14 mouse cellular contexts compared by ENCODE assay signal in genomic region chr7:44955628-44956027, GRCm38 (mm10). TPM values are rescaled to one million over a fixed set of nuclear protein-coding genes. Genes with fewer than 3 reads are reported as not detected.
DNase-seq lines count a peak whose midpoint lies in the region; ATAC-seq and TF ChIP-seq lines count a peak whose summit lies in the region.
"Had no signal": no experiment of that assay in that cellular context is flagged by ENCODE, and none has a peak within 500 bp of the region (broad histone marks: within the 10 kb centered on the region; RNA-seq: fewer than 3 reads in every experiment).

No protein-coding gene starts in this region.

- TF ChIP-seq POLR2A in lung, adult 2 months (IDR thresholded peaks at IDR 0.05; ENCODE audit: borderline replicate concordance, extremely low read depth, low read depth, low read length) = no peak
- no peak for TF ChIP-seq POLR2A in ES-Bruce4 (IDR thresholded peaks at IDR 0.05; ENCODE audit: insufficient read depth, low read length)

- H3K36me3 ChIP-seq in forebrain, postnatal 0 days (ENCODE audit: insufficient read depth) = peaks cover 17% of the 10 kb centered on the region
- H3K36me3 ChIP-seq in forebrain, embryonic 11.5 days (ENCODE audit: control insufficient read depth, insufficient read depth, low read length) = no peaks in the 10 kb centered on the region
- H3K36me3 ChIP-seq in ES-Bruce4 (ENCODE audit: control insufficient read depth, insufficient read depth, low read length, poor library complexity, severe bottlenecking) = peaks cover 10% of the 10 kb centered on the region; the same call in 1 of the 2 replicates
- H3K36me3 ChIP-seq: liver, embryonic 15.5 days; stomach, embryonic 15.5 days had no signal

- peaks cover 7% of the 10 kb centered on the region; the same call in 1 of the 2 replicates for H3K27me3 ChIP-seq in forebrain, postnatal 0 days (ENCODE audit: insufficient read depth, low read length)
- H3K27me3 ChIP-seq in forebrain, embryonic 11.5 days (ENCODE audit: control insufficient read depth, insufficient read depth, low read length) = peaks cover 6% of the 10 kb centered on the region
- no peaks in the 10 kb centered on the region for H3K27me3 ChIP-seq in ES-Bruce4 (ENCODE audit: control insufficient read depth, insufficient read depth, low read length, poor library complexity, severe bottlenecking)

- H3K9ac ChIP-seq in forebrain, postnatal 0 days = no peak overlapping the region
- H3K9ac ChIP-seq in forebrain, embryonic 11.5 days (ENCODE audit: low read length) = no peak overlapping the region
- no peak overlapping the region for H3K9ac ChIP-seq in ES-Bruce4 (ENCODE audit: low read depth, poor library complexity, severe bottlenecking)
- H3K9ac ChIP-seq: forebrain, embryonic 13.5 days; liver, embryonic 15.5 days; stomach, embryonic 15.5 days had no signal

- H3K27ac ChIP-seq in forebrain, postnatal 0 days (ENCODE audit: low read depth, low read length) = no peak overlapping the region
- no peak overlapping the region for H3K27ac ChIP-seq in forebrain, embryonic 11.5 days (ENCODE audit: low read depth, low read length)
- no peak overlapping the region for H3K27ac ChIP-seq in ES-Bruce4 (ENCODE audit: insufficient read depth, low read length)
- H3K27ac ChIP-seq: forebrain, embryonic 13.5 days; heart, embryonic 10.5 days; liver, embryonic 15.5 days; stomach, embryonic 15.5 days had no signal

- no peaks in the 10 kb centered on the region for H3K9me3 ChIP-seq in forebrain, postnatal 0 days (ENCODE audit: low read length)
- no peaks in the 10 kb centered on the region for H3K9me3 ChIP-seq in forebrain, embryonic 11.5 days (ENCODE audit: control insufficient read depth, low read length)
- H3K9me3 ChIP-seq in ES-Bruce4 (replicated peaks; ENCODE audit: control insufficient read depth, insufficient read depth, low read length, poor library complexity, severe bottlenecking) = no peaks in the 10 kb centered on the region
- H3K9me3 ChIP-seq: forebrain, embryonic 13.5 days; heart, embryonic 10.5 days; liver, embryonic 15.5 days; neural tube, embryonic 13.5 days; stomach, embryonic 15.5 days had no signal

- TF ChIP-seq CTCF in forebrain, postnatal 0 days (IDR thresholded peaks at IDR 0.05; ENCODE audit: low read depth) = peak; percentile 58
- peak; percentile 30; the same call in 1 of the 2 replicates for TF ChIP-seq CTCF in lung, adult 2 months (IDR thresholded peaks at IDR 0.05; ENCODE audit: insufficient read depth, low read length)
- TF ChIP-seq CTCF in ES-Bruce4 (IDR thresholded peaks at IDR 0.05; ENCODE audit: low read depth, low read length) = peak; percentile 41

- WGBS in forebrain, postnatal 0 days = 52% methylated on average over 5 of the region's 5 CpGs
- WGBS in forebrain, embryonic 11.5 days = 53% methylated on average over 5 of the region's 5 CpGs
- whole genome bisulfite sequencing in lung, adult 2 months = 34% methylated on average over 5 of the region's 5 CpGs

- no peak overlapping the region for H3K4me2 ChIP-seq in forebrain, postnatal 0 days (ENCODE audit: low read depth)
- H3K4me2 ChIP-seq in forebrain, embryonic 11.5 days (ENCODE audit: low read depth, low read length, severe bottlenecking) = no peak overlapping the region
- H3K4me2 ChIP-seq: forebrain, embryonic 13.5 days; liver, embryonic 15.5 days; neural tube, embryonic 13.5 days; stomach, embryonic 15.5 days had no signal

- peak; percentile 19 for DNase-seq in forebrain, postnatal 0 days
- no peak for DNase-seq in forebrain, embryonic 11.5 days (ENCODE audit: low spot score)
- no peak for DNase-seq in lung, adult 2 months
- DNase-seq in lung, postnatal 25 days (ENCODE audit: low spot score) = no peak
- peak; percentile 70 for DNase-seq in induced T-regulatory cell, adult 2 months (ENCODE audit: low read depth)
- DNase-seq in urinary bladder, postnatal 10 days (ENCODE audit: low spot score) = no peak
- no peak for DNase-seq in adipocyte (ENCODE audit: low spot score)
- DNase-seq: cerebellum, adult 11-12 months had no signal

- no peak overlapping the region for H3K4me3 ChIP-seq in forebrain, postnatal 0 days (ENCODE audit: low read depth, low read length)
- no peak overlapping the region for H3K4me3 ChIP-seq in forebrain, embryonic 11.5 days (ENCODE audit: low read depth, low read length)
- H3K4me3 ChIP-seq in lung, adult 2 months (replicated peaks; ENCODE audit: extremely low read depth, low read depth, low read length) = no peak overlapping the region
- H3K4me3 ChIP-seq in ES-Bruce4 (ENCODE audit: low read depth, low read length) = no peak overlapping the region
- H3K4me3 ChIP-seq: forebrain, embryonic 13.5 days; heart, embryonic 10.5 days; liver, embryonic 15.5 days; neural tube, embryonic 13.5 days; stomach, embryonic 15.5 days had no signal

- TF ChIP-seq EP300 in ES-Bruce4 (IDR thresholded peaks at IDR 0.05; ENCODE audit: insufficient read depth, low read depth, low read length) = no peak

- 0 out of 2 replicates have a peak, but pooled peaks cover 2% of the 10 kb centered on the region for H3K4me1 ChIP-seq in forebrain, postnatal 0 days (ENCODE audit: insufficient read depth)
- H3K4me1 ChIP-seq in forebrain, embryonic 11.5 days (replicated peaks; ENCODE audit: control insufficient read depth, insufficient read depth, low read length) = peaks cover 10% of the 10 kb centered on the region
- H3K4me1 ChIP-seq in lung, adult 2 months (ENCODE audit: control insufficient read depth, insufficient read depth, low read length) = peaks cover 3% of the 10 kb centered on the region; the same call in 1 of the 2 replicates
- peaks cover 2% of the 10 kb centered on the region for H3K4me1 ChIP-seq in ES-Bruce4 (ENCODE audit: control insufficient read depth, insufficient read depth, low read length)

- no peak for ATAC-seq in forebrain, postnatal 0 days
- no peak for ATAC-seq in forebrain, embryonic 11.5 days (replicated peaks; ENCODE audit: low FRiP score)
- ATAC-seq: forebrain, embryonic 13.5 days had no signal

RNA-seq across cellular contexts. Expression of gene Tsks, which starts 12.6 kb away (rescaled TPM):
- total RNA-seq in forebrain, postnatal 0 days (2014; rRNA removed) = not detected in 2 replicates
- 0.18 TPM in 1 of 2 replicates, not detected in the other for polyA plus RNA-seq in forebrain, postnatal 0 days (2015; fragmentation: Nextera tagmentation; extraction: Ambion mirVana)
- polyA plus RNA-seq in forebrain, embryonic 11.5 days (2014; fragmentation: Nextera tagmentation; extraction: Ambion mirVana) = 0.23 TPM in 1 of 2 replicates, not detected in the other
- polyA plus RNA-seq in lung, adult 2 months (2012; rRNA removed) = 0.16 TPM in 1 of 2 replicates, not detected in the other
- polyA plus RNA-seq in ES-Bruce4 (2011; ENCODE audit: insufficient read depth, insufficient read length, low read depth, missing spikeins) = not detected in 2 replicates
- polyA plus RNA-seq: forebrain, embryonic 13.5 days; liver, embryonic 15.5 days had no signal

RNA-seq across cellular contexts. Expression of gene Cpt1c, which starts 19.0 kb away (rescaled TPM):
- total RNA-seq in forebrain, postnatal 0 days (2014; rRNA removed) = 71.9 and 73.1 TPM in 2 replicates
- polyA plus RNA-seq in forebrain, postnatal 0 days (2015; fragmentation: Nextera tagmentation; extraction: Ambion mirVana) = 34.3 and 49.6 TPM in 2 replicates
- 26.3 and 27.2 TPM in 2 replicates for polyA plus RNA-seq in forebrain, embryonic 11.5 days (2014; fragmentation: Nextera tagmentation; extraction: Ambion mirVana)
- 20.7 and 21.0 TPM in 2 replicates for polyA plus RNA-seq in lung, adult 2 months (2012; rRNA removed)
- 73.3 and 84.5 TPM in 2 replicates for polyA plus RNA-seq in ES-Bruce4 (2011; ENCODE audit: insufficient read depth, insufficient read length, low read depth, missing spikeins)

RNA-seq across cellular contexts. Expression of gene Ap2a1, which starts 26.3 kb away (rescaled TPM):
- total RNA-seq in forebrain, postnatal 0 days (2014; rRNA removed) = 140 and 175 TPM in 2 replicates
- 101 and 113 TPM in 2 replicates for polyA plus RNA-seq in forebrain, postnatal 0 days (2015; fragmentation: Nextera tagmentation; extraction: Ambion mirVana)
- polyA plus RNA-seq in forebrain, embryonic 11.5 days (2014; fragmentation: Nextera tagmentation; extraction: Ambion mirVana) = 88.8 and 93.4 TPM in 2 replicates
- polyA plus RNA-seq in lung, adult 2 months (2012; rRNA removed) = 94.8 and 101 TPM in 2 replicates
- polyA plus RNA-seq in ES-Bruce4 (2011; ENCODE audit: insufficient read depth, insufficient read length, low read depth, missing spikeins) = 88.5 and 107 TPM in 2 replicates

RNA-seq across cellular contexts. Expression of gene Prmt1, which starts 30.7 kb away (rescaled TPM):
- 208 and 220 TPM in 2 replicates for total RNA-seq in forebrain, postnatal 0 days (2014; rRNA removed)
- 598 and 639 TPM in 2 replicates for polyA plus RNA-seq in forebrain, postnatal 0 days (2015; fragmentation: Nextera tagmentation; extraction: Ambion mirVana)
- polyA plus RNA-seq in forebrain, embryonic 11.5 days (2014; fragmentation: Nextera tagmentation; extraction: Ambion mirVana) = 286 and 301 TPM in 2 replicates
- polyA plus RNA-seq in lung, adult 2 months (2012; rRNA removed) = 71.0 and 97.7 TPM in 2 replicates
- polyA plus RNA-seq in ES-Bruce4 (2011; ENCODE audit: insufficient read depth, insufficient read length, low read depth, missing spikeins) = 461 and 485 TPM in 2 replicates

RNA-seq across cellular contexts. Expression of gene Irf3, which starts 41.8 kb away (rescaled TPM):
- total RNA-seq in forebrain, postnatal 0 days (2014; rRNA removed) = 39.3 and 39.7 TPM in 2 replicates
- 23.1 and 24.0 TPM in 2 replicates for polyA plus RNA-seq in forebrain, postnatal 0 days (2015; fragmentation: Nextera tagmentation; extraction: Ambion mirVana)
- polyA plus RNA-seq in forebrain, embryonic 11.5 days (2014; fragmentation: Nextera tagmentation; extraction: Ambion mirVana) = 75.3 and 86.0 TPM in 2 replicates
- 125 and 130 TPM in 2 replicates for polyA plus RNA-seq in lung, adult 2 months (2012; rRNA removed)
- polyA plus RNA-seq in ES-Bruce4 (2011; ENCODE audit: insufficient read depth, insufficient read length, low read depth, missing spikeins) = 56.1 and 57.5 TPM in 2 replicates

Comparison
In these comparisons a context has a peak if more than half of its experiments do, and no peak if none do; other contexts are left out.
1. DNase-seq: peak in forebrain, postnatal 0 days (single experiment) and induced T-regulatory cell, adult 2 months (single experiment); none in forebrain, embryonic 11.5 days (single experiment), lung, adult 2 months (single experiment), lung, postnatal 25 days (single experiment), urinary bladder, postnatal 10 days (single experiment) and adipocyte (single experiment).
2. Peak in every context shown above with its lines, with median percentiles within 50 percentile points of each other: CTCF ChIP-seq.